Mouse (Mus musculus): ENCODE results near the gene Gdf7.

GRCm38 (mm10) chr12:8275424-8275823 is 26.3 kb downstream of the Gdf7 start:
- TF ChIP-seq CTCF (IDR thresholded peaks at IDR 0.05) (no peak), EP300 (IDR thresholded peaks at IDR 0.05) (no peak)

Data from lung, postnatal 0 days (tissue).